Mouse (Mus musculus) left cerebral cortex, adult 11 months (tissue): ENCODE results near the gene Tram2.

Source experiments
- DNase-seq: peaks from one replicate; pipeline ENCODE4 v3.0.0; 2022; ENCODE audit warnings: low spot score

Tram2 gene

GRCm38 (mm10) chr1:21079217-21079773 lies at the start of gene Tram2:
Gene Tram2 (minus strand): TSS chr1:21079229.
- peak; percentile 80 for DNase-seq

- no peak for DNase-seq
Measured at GRCm38 (mm10) chr1:21124713-21125336, 45.8 kb upstream of the Tram2 start.

- DNase-seq, result no peak
Measured at GRCm38 (mm10) chr1:21103784-21104183, 24.8 kb upstream of the Tram2 start.

GRCm38 (mm10) chr1:21101221-21102006 lies 22.4 kb upstream of the Tram2 start:
- DNase-seq, result peak; percentile 19

GRCm38 (mm10) chr1:21100726-21101125 lies 21.7 kb upstream of the Tram2 start:
- DNase-seq, result no peak

- DNase-seq, result no peak
Measured at GRCm38 (mm10) chr1:21097001-21097989, 18.3 kb upstream of the Tram2 start.

- no peak for DNase-seq
Measured at GRCm38 (mm10) chr1:21094644-21095215, 15.7 kb upstream of the Tram2 start.

GRCm38 (mm10) chr1:21089661-21090117 lies 10.7 kb upstream of the Tram2 start:
- DNase-seq, result no peak

- DNase-seq, result no peak
Measured at GRCm38 (mm10) chr1:21086291-21086690, 7.3 kb upstream of the Tram2 start.

GRCm38 (mm10) chr1:21084661-21085060 lies 5.6 kb upstream of the Tram2 start:
- no peak for DNase-seq

GRCm38 (mm10) chr1:21080362-21080761 lies 1.3 kb upstream of the Tram2 start:
- DNase-seq, result no peak

- DNase-seq, result no peak
Measured at GRCm38 (mm10) chr1:21078481-21079214, 381 bp downstream of the Tram2 start.

- DNase-seq, result no peak
Measured at GRCm38 (mm10) chr1:21077619-21078018, 1.4 kb downstream of the Tram2 start.

- DNase-seq, result no peak
Measured at GRCm38 (mm10) chr1:21077191-21077590, 1.8 kb downstream of the Tram2 start.

- no peak for DNase-seq
Measured at GRCm38 (mm10) chr1:21075986-21076495, 3.0 kb downstream of the Tram2 start.

- no peak for DNase-seq
Measured at GRCm38 (mm10) chr1:21074231-21074630, 4.8 kb downstream of the Tram2 start.

- no peak for DNase-seq
Measured at GRCm38 (mm10) chr1:21072875-21073444, 6.1 kb downstream of the Tram2 start.

- DNase-seq, result no peak
Measured at GRCm38 (mm10) chr1:21070658-21071057, 8.4 kb downstream of the Tram2 start.

GRCm38 (mm10) chr1:21069830-21070522 lies 9.1 kb downstream of the Tram2 start:
- no peak for DNase-seq

- DNase-seq, result no peak
Measured at GRCm38 (mm10) chr1:21068491-21068890, 10.5 kb downstream of the Tram2 start.
